Mouse (Mus musculus) olfactory bulb, adult 2 months (tissue): Measurements from ENCODE around the gene Anks1b.

Experiments
- CTCF ChIP-seq: fragments of 200-500 bp; IDR thresholded peaks from 2 replicates; pipeline ENCODE4 v1.5.1; 2012; ENCODE audit warnings: low read depth, mild to moderate bottlenecking, low read length, moderate library complexity; ENCODE audit not compliant: insufficient read depth
- POLR2A ChIP-seq: fragments of 200-500 bp; IDR thresholded peaks from 2 replicates; pipeline ENCODE4 v1.6.1; 2012; ENCODE audit warnings: mild to moderate bottlenecking, low read depth, low read length, moderate library complexity; ENCODE audit not compliant: insufficient read depth

DNA sequence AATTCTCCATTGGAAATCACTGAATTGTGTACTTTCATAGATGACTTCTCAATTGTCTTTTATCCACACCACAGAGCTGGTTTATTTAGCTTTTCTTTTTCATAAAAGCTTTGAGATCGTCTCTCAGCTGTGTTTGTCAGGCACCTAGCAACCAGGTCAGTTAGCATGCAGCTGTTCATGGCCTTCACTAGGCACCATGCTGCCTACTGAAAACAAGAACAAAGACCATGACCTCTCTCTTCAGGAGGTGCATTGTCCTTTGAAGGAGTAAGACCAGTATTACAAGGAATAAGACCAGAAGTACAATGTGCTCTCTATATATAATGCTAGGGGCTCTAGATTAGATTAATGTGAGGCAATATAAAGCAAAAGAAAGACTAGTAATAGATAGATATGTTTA lies 594.2 kb downstream of the Anks1b start:
- TF ChIP-seq CTCF (no peak), POLR2A (no peak)
